Mouse (Mus musculus) forebrain, embryonic 13.5 days (tissue): ENCODE measurements around the gene Kcnq4. TPM values are rescaled to one million over a fixed set of nuclear protein-coding genes. Genes with fewer than 3 reads are reported as not detected.

Experiments used
- ATAC-seq: fragments of 200-750 bp; cut with Nextera tagmentation; 2 replicates; pipeline ENCODE4 v1.8.0; 2017
- H3K27ac ChIP-seq: fragments of 300-500 bp; sonication (generic); 2 replicates; pipeline ENCODE4 v1.5.1; 2015; ENCODE audit warnings: inconsistent platforms, mild to moderate bottlenecking, moderate library complexity
- H3K27me3 ChIP-seq: fragments of 300-500 bp; sonication (generic); 2 replicates; pipeline ENCODE4 v1.6.1; 2015; ENCODE audit warnings: mild to moderate bottlenecking, inconsistent platforms
- H3K36me3 ChIP-seq: fragments of 300-500 bp; sonication (generic); 2 replicates; pipeline ENCODE4 v1.6.1; 2015; ENCODE audit warnings: mild to moderate bottlenecking, inconsistent platforms; ENCODE audit not compliant: poor library complexity, severe bottlenecking
- H3K4me1 ChIP-seq: fragments of 300-500 bp; sonication (generic); 2 replicates; pipeline ENCODE4 v1.6.1; 2015; ENCODE audit warnings: inconsistent platforms
- H3K4me2 ChIP-seq: fragments of 300-500 bp; sonication (generic); 2 replicates; pipeline ENCODE4 v1.6.1; 2015; ENCODE audit warnings: inconsistent platforms, mild to moderate bottlenecking, moderate library complexity
- H3K4me3 ChIP-seq: fragments of 300-500 bp; sonication (generic); 2 replicates; pipeline ENCODE4 v1.5.1; 2015; ENCODE audit warnings: mild to moderate bottlenecking, inconsistent platforms
- H3K9ac ChIP-seq: fragments of 300-500 bp; sonication (generic); 2 replicates; pipeline ENCODE4 v1.6.1; 2015; ENCODE audit warnings: mild to moderate bottlenecking, inconsistent platforms
- H3K9me3 ChIP-seq: fragments of 300-500 bp; sonication (generic); replicated peaks from 2 replicates; pipeline ENCODE4 v1.6.1; 2016; ENCODE audit warnings: inconsistent platforms
- WGBS: fragments of 180-500 bp; shearing (Covaris S2); methylation state at CpG from one replicate; pipeline ENCODE4 v1.1.7; 2015; 5-methylcytosine and 5-hydroxymethylcytosine counted together
- polyA plus RNA-seq: library from polyadenylated mRNA; unstranded; fragments of >200 nt; fragmentation: Nextera tagmentation; extraction: Ambion mirVana; gene quantifications from 2 replicates; pipeline ENCODE4 v1.2.1, GENCODE M21; 2015

Gene Kcnq4
- polyA plus RNA-seq, 1 experiment from 2014 or later = 3.4 TPM

DNA sequence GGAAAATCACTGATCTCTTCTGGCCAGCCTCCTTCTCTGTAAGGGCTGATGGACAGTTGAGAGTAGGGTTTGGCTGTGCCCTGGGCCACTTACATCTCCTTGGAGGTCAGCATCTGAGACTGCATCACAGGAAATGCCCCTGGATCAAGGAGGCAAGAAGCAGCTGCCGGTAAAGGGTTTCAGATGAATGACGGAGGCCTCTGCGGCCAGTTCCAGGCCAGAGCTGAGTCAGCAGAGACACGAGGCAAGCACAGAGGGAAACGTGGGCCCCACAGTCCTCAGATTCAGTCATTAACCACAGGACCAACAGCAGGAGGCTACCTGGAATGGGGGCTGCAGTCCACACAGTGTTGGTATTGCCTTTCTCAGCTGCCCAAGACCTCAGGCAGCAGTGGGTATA, 29.3 kb downstream of the Kcnq4 start:
- Histone ChIP-seq H3K27ac (no peak overlapping the region), H3K9ac (no peak overlapping the region), H3K4me2 (no peak overlapping the region), H3K4me1 (peaks cover 18% of the 10 kb centered on the region), H3K27me3 (peaks cover 38% of the 10 kb centered on the region), H3K4me3 (no peak overlapping the region), H3K9me3 (no peaks in the 10 kb centered on the region), H3K36me3 (no peaks in the 10 kb centered on the region)
- no peak for ATAC-seq
- 56% methylated on average over 5 of the region's 5 CpGs for WGBS

DNA sequence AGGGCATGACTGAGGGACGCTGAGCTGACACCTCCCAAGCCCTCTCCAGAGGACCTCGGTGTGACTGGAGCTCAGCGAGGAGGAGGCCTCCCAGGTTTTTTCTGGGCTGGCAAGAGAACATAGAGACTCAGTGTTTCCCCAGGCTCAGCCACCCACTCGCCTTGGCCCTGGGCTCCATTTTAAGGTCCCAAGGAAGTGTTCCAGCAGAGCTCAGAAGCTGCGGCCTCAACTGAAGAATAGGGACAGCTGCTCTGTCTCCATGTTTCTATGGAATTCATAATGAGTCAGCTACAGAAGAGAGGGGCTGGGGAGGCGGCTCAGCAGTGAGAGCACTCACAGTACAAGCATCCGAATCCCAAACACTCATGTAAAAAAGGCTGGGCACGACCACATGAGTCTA, 30.8 kb downstream of the Kcnq4 start:
- peaks cover 26% of the 10 kb centered on the region for H3K4me1 ChIP-seq
- H3K27me3 ChIP-seq = peaks cover 38% of the 10 kb centered on the region
- no peaks in the 10 kb centered on the region for H3K9me3 ChIP-seq
- 77% methylated on average over 8 of the region's 8 CpGs for WGBS
- H3K4me3 ChIP-seq = no peak overlapping the region
- no peak overlapping the region for H3K27ac ChIP-seq
- H3K4me2 ChIP-seq = no peak overlapping the region
- H3K9ac ChIP-seq = no peak overlapping the region
- ATAC-seq = no peak
- H3K36me3 ChIP-seq = no peaks in the 10 kb centered on the region

DNA sequence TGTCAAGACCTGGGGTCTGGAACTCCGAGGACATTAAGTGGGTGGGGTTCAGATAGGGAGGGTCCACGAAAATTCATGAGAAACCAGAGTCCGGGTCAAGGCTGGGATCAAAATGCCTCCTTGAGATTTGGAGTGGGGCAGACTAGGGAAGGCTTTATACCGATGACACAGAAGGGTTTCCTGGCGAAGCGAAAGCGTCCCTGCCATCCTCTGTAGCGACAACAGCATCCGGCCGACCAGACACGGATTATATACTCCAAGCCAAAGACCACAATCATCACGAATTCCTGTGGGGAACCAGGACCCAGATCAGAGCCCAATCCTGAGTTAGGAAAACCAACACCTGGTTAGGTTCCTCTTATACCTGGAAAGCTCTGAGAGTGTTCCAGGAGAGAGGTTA, 31.6 kb downstream of the Kcnq4 start:
- peaks cover 26% of the 10 kb centered on the region for H3K4me1 ChIP-seq
- no peak for ATAC-seq
- no peak overlapping the region for H3K27ac ChIP-seq
- peak overlapping the region; percentile 32 for H3K4me3 ChIP-seq
- peaks cover 38% of the 10 kb centered on the region for H3K27me3 ChIP-seq
- peak overlapping the region; percentile 35 for H3K9ac ChIP-seq
- 14% methylated on average over 12 of the region's 12 CpGs for WGBS
- no peaks in the 10 kb centered on the region for H3K36me3 ChIP-seq
- H3K9me3 ChIP-seq = no peaks in the 10 kb centered on the region
- H3K4me2 ChIP-seq = peak overlapping the region; percentile 71

DNA sequence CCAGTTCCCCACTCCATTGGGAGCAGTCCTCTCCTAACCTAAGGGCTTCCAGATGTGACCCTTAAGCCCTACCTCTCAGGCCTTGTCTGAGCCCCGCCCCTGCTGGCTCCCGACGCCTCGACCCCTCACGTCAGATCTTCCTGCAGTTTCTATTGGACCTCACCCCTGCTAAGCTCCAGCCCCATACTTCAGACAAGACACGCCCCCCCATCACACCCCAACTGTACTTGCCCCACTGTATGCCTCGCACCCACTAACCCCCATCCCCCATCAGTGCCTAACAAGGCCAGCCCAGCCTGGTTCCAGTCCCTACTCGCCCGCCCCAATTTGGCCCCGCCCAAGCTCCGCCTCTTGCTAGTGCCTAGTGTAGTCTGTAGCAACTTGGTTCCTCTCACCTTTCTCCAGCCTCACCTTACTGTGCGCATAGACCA, 32.3 kb downstream of the Kcnq4 start:
- no peaks in the 10 kb centered on the region for H3K36me3 ChIP-seq
- peaks cover 26% of the 10 kb centered on the region for H3K4me1 ChIP-seq
- H3K9me3 ChIP-seq = no peaks in the 10 kb centered on the region
- no peak overlapping the region for H3K27ac ChIP-seq
- peak; percentile 91 for ATAC-seq
- peak overlapping the region; percentile 71 for H3K4me2 ChIP-seq
- H3K27me3 ChIP-seq = peaks cover 38% of the 10 kb centered on the region
- WGBS = under 1% methylated on average over 12 of the region's 12 CpGs
- H3K4me3 ChIP-seq = peak overlapping the region; percentile 32
- peak overlapping the region; percentile 45 for H3K9ac ChIP-seq

DNA sequence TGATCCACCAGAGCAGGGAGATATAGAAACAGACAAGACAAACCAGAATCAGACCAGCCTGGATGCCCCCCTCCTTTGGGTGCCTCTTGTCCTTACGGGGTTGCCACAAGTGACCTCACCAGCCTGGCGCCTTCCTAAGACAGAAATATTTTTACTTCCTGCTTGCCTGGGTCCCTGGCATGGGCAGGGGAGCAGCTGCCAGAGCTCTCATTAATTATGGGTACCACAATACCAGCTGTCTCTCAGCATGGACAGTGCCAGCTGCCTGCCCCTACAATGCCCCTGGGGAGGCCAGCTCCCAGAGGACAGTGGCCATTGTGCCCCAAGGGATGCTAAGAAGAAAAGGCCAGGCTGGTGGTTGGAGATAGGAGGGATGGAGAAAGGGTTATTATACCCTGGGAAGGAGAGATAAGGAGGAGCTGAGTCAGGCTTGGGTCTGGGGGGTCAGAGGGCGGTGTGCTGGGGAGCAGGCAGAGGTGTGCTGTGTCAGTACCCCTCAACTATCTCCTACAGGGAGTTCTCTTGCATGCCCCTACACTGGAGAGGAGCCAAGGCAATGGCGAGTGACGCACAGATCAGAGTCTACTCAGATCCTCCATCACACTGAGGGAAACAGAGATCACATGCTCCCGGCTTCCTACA, 34.4 kb downstream of the Kcnq4 start:
- Histone ChIP-seq H3K9ac (no peak overlapping the region), H3K4me2 (no peak overlapping the region), H3K4me3 (no peak overlapping the region), H3K27ac (no peak overlapping the region), H3K27me3 (peaks cover 35% of the 10 kb centered on the region), H3K4me1 (peaks cover 26% of the 10 kb centered on the region), H3K9me3 (no peaks in the 10 kb centered on the region), H3K36me3 (no peaks in the 10 kb centered on the region)
- ATAC-seq = no peak
- 81% methylated on average over 6 of the region's 6 CpGs for WGBS

DNA sequence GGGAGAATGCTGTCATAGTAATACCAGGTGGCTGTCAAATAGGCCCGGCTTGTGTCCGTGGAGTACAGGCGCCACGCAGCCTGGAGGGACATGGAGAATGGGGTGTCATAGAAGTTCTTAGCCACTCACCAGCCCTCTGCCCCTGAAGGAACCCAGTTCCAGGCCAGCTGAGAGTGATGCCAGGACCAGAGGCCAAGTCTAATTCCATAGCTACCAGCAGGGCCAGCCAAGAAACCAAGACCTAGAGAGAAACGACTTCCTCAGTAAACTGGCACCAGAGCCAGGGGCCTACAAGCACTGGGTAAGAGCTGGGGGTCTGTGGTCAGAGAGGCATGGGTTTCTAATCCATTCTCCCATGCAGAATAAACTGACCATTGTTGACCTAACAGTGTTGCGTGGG, 35.4 kb downstream of the Kcnq4 start:
- H3K4me3 ChIP-seq = no peak overlapping the region
- peaks cover 27% of the 10 kb centered on the region for H3K27me3 ChIP-seq
- 93% methylated on average over 6 of the region's 6 CpGs for WGBS
- no peak overlapping the region for H3K27ac ChIP-seq
- no peak for ATAC-seq
- H3K9ac ChIP-seq = no peak overlapping the region
- H3K4me1 ChIP-seq = peaks cover 26% of the 10 kb centered on the region
- no peak overlapping the region for H3K4me2 ChIP-seq
- H3K36me3 ChIP-seq = no peaks in the 10 kb centered on the region
- H3K9me3 ChIP-seq = no peaks in the 10 kb centered on the region

DNA sequence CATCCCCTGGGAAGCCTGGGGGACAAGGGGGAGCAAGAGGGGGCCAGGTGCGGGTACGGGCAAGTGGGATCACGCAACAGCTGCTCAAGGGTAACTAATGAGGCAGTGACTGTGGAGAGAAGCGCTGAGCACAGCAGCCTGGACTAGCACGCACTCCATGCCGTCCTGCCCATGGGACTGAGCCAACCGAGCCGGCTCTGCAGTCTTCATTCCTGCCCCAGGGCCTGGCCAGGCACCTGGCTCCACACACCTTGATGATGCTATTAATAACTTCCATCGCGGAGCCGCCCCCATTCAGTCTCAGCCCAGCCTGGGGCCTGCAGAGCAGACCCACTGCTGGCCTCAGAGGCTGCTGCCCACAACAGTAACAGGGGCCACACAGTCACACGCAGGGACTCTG, 36.2 kb downstream of the Kcnq4 start:
- Histone ChIP-seq H3K27ac (no peak overlapping the region), H3K27me3 (peaks cover 19% of the 10 kb centered on the region; the same call in 1 of the 2 replicates), H3K36me3 (no peaks in the 10 kb centered on the region), H3K4me3 (no peak overlapping the region), H3K9me3 (no peaks in the 10 kb centered on the region), H3K4me1 (peaks cover 26% of the 10 kb centered on the region), H3K9ac (no peak overlapping the region), H3K4me2 (no peak overlapping the region)
- no peak for ATAC-seq
- 76% methylated on average over 12 of the region's 12 CpGs for WGBS

DNA sequence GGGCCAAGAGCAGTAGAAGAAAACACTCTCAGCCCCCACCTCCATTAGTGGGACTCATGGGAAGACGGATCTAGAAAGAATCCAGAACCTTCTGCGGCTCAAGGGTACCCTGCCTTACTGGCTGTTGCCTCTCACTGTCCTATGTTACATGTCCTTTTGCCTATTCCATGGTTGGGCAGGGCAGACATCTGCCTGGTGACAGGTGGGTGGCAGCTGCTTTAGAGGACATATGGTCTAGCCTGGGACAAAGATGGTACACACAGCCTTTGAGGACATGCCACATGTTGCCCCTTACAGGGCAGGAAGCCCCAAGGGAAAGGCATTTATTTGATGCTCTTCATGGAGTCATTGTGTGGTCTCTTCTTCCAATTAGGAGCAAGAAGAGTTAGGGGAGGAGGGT, 45.9 kb downstream of the Kcnq4 start:
- ATAC-seq = no peak
- H3K36me3 ChIP-seq = no peaks in the 10 kb centered on the region
- H3K4me2 ChIP-seq = no peak overlapping the region
- WGBS = 85% methylated on average over 2 of the region's 2 CpGs
- H3K9me3 ChIP-seq = no peaks in the 10 kb centered on the region
- no peak overlapping the region for H3K4me3 ChIP-seq
- H3K27ac ChIP-seq = no peak overlapping the region
- H3K4me1 ChIP-seq = no peaks in the 10 kb centered on the region
- peaks cover 32% of the 10 kb centered on the region for H3K27me3 ChIP-seq
- no peak overlapping the region for H3K9ac ChIP-seq

DNA sequence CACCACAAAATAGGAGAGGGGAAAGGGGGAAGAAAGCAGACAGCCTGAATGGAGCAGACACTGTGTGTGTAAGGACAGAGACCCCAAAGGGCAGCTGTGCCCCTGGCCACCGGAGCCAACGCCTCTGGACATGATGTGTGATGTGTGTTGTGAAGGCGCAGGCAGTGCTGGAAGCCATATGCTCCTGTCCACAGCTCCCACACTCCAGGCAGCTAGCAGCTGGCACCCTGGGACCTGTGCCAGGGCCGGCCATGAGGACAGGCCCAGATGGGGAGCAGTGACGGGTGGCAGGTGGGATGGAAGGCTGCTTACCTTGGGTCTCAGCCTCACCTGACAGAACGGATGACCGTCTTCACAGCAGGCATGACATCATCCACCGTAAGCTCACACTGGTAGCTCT, 46.4 kb downstream of the Kcnq4 start:
- Histone ChIP-seq H3K36me3 (no peaks in the 10 kb centered on the region), H3K9ac (no peak overlapping the region)
- 78% methylated on average over 8 of the region's 8 CpGs for WGBS

DNA sequence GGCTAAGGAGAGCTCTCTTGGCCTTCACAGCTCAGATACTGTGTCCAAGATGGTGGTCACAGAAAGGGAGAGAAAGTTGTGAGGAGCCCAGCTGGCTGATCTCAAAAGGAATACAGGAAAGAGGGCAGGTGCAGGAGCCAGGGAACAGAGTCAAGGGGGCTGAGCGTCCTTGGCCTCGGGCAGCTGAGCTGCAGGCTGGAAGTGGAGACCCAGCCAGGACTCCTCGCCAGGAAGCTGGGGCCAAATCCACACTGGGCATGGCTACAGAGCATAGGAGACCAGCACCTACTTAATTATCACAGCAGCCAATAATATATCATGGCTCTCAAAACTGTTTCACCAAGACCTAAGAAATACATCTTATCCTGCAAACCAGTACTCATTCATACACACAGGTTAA, 47.2 kb downstream of the Kcnq4 start:
- H3K27ac ChIP-seq = no peak overlapping the region
- 86% methylated on average over 3 of the region's 3 CpGs for WGBS
- H3K9me3 ChIP-seq = no peaks in the 10 kb centered on the region
- no peak overlapping the region for H3K9ac ChIP-seq
- H3K36me3 ChIP-seq = no peaks in the 10 kb centered on the region
- ATAC-seq = no peak
- H3K4me1 ChIP-seq = no peaks in the 10 kb centered on the region
- H3K27me3 ChIP-seq = peaks cover 38% of the 10 kb centered on the region
- no peak overlapping the region for H3K4me3 ChIP-seq
- no peak overlapping the region for H3K4me2 ChIP-seq

More for the DNA sequence above, 46.4 kb downstream of the Kcnq4 start:
- no peaks in the 10 kb centered on the region for H3K9me3 ChIP-seq
- H3K27ac ChIP-seq = no peak overlapping the region
- H3K4me3 ChIP-seq = no peak overlapping the region
- H3K27me3 ChIP-seq = peaks cover 36% of the 10 kb centered on the region
- H3K4me1 ChIP-seq = no peaks in the 10 kb centered on the region
- H3K4me2 ChIP-seq = no peak overlapping the region
- ATAC-seq = peak; percentile 48; the same call in 1 of the 2 replicates

DNA sequence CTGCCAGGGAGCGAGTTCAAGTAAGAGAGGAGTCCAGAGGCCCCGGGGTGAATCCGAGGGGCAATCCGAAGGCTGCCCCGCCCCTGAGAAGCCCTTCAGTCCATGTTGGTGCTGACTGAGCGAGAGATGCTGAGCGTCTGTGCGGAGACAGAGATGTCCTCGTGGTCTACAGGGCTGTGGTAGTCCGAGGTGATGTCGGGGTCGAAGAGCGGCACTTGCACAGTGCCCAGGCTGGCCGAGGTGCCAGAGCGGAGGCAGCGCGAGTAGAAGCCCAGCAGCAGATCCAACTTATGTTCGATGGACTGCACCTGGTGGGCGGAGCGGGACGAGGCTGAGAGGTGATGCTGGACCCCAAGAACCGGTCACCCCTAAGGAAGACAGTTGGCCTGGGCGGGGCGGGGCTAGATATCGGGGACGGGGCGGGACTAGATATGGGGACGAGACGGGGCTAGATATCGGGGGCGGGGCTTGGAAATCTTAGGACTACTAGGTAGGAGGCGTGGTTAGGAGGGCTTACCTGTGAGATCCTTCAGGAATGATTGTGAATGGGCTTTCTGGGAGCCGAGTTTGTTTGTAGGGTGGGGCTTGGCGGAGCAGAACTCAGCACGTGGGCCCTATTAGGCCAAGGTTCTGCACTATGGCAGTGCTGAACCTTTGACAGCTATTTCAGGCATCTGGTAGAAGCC, 50.5 kb downstream of the Kcnq4 start:
- H3K9me3 ChIP-seq = no peaks in the 10 kb centered on the region
- no peak overlapping the region; the same call in 1 of the 2 replicates for H3K4me3 ChIP-seq
- no peak overlapping the region for H3K27ac ChIP-seq
- WGBS = 14% methylated on average over 33 of the region's 35 CpGs
- H3K4me1 ChIP-seq = no peaks in the 10 kb centered on the region
- 0 out of 2 replicates have a peak, but pooled peaks have one; percentile 19 for ATAC-seq
- H3K27me3 ChIP-seq = peaks cover 43% of the 10 kb centered on the region
- peak overlapping the region; percentile 41 for H3K4me2 ChIP-seq
- H3K36me3 ChIP-seq = no peaks in the 10 kb centered on the region
- no peak overlapping the region for H3K9ac ChIP-seq

DNA sequence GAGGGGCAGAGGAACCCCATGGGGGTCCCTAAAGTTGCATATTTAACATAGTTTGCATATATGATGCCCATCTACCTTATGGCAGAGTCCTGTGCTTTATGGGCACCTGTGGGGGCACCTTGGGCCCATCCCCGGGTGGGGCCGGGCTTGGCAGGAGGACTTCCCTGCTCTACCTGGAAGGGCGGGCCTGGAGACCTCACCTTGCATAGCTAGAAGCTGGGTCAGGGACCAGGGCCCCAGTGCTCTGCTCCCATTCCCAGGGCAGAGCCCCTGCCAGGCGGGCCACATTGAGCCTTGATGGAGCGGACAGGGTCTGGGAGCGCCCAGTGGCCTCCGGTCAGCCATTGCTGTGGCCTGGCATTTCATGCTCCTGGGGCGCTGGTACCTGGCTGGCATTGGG, 51.1 kb downstream of the Kcnq4 start:
- Histone ChIP-seq H3K4me3 (no peak overlapping the region), H3K9ac (no peak overlapping the region), H3K36me3 (no peaks in the 10 kb centered on the region), H3K4me1 (no peaks in the 10 kb centered on the region), H3K27ac (no peak overlapping the region), H3K27me3 (peaks cover 43% of the 10 kb centered on the region), H3K4me2 (no peak overlapping the region), H3K9me3 (no peaks in the 10 kb centered on the region)
- 84% methylated on average over 8 of the region's 8 CpGs for WGBS
- no peak for ATAC-seq
